Mouse (Mus musculus) urinary bladder, postnatal 4 days (tissue): ENCODE measurements around the gene Apba2.

Experiments
- DNase-seq, 2 experiments: peaks; one replicate each; pipeline ENCODE4 v3.0.0; 2021 to 2022; ENCODE audit warnings: low spot score in 2 of 2

Gene Apba2

DNA sequence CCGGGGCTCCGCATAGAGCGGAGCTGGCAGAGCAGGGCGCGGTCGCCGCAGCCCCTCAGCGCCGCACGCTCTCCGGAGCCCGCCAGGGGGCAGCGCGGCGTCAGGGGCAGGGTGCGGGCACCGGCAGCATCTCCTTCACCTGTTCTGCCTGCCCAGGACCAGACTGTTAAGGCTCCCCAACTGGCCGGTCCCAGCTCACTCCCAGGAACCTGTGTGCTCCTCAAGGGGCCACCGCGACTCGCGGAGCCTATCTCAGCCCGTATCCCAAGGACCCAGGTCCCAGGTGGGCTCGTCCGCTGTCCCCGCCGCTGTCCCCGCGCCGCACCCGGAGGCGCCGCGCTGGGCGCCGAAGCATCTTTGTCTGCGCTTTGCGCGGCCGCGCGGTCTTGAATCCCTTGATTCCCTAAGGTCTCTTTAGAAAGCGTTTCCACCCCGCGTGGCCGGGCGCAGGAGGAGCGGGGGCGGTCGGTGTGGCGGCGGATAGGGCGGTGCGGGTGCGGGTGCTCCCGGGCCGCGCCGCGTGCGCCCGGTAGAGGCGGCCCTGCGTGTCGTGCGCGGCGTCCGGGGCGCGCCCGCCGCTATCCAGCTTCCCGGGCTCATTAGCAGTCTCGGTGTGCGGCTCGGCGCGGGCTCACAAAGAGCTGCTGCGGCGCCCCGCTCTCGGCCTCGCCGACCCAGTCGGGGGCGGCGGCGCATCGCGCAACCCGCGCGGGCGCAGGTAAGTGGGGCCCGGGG lies at the start of gene Apba2:
Gene Apba2 (plus strand): TSS at position 171 of the 735 bp plus-strand sequence.
- DNase-seq, result no peak

DNA sequence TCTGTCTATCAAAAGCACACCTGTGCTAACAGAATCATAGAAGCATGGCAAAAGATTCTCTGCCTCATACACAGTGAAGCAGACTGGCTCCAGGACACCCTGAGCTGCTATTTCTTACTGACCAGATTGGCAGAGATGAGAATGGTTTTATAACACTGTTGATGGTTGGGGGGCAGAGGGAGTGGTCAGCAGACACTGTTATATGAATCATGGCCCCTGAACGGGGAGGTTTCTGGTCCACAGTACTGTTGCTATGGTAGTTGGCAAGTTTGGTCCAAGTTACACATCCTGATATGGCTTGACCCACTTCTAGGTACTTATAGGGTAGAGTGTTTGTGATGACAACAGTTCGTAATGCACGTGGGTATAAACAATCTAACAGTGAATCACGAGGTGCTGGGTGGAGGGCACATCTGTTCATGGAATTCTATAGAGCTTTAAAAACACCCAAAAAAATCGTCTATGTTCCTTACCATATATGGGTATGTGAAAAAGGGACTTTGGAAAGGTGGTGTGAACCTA lies 49.6 kb upstream of the Apba2 start:
- DNase-seq, result no peak

DNA sequence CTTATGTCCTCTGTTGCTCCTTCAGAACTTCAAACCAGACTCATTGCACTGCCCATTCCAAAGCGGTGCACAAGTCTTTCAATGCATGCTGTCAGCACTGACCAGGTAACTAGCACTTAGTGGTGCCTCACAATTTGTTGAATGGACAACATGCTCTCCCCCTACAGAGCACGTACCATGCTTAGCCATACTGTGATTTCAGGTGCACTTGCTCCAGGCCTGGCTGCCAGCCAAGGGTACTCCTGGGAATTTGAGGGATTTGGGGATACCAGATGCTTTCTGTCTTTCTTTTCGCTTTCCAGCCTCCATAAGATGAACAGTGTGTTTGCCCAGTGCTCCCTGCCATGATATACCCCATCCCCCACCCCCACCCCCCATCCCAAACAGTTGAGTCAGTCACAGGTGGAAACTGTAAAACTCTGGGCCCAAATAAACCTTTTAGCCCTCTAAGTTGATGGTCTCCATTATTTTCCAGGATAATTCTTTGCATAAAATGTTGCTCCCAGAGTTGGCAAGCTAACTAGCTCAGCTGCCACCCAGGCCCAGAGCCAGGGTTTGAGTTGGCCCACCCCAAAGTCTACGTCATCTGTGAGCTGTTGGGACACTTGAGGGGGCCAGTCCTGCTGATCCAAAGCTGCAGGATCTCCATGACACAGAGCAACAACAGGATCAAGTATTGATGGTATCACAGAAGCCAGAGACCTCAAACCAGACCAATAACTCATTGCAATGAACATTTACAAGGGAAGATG lies 48.9 kb upstream of the Apba2 start:
- DNase-seq, result no peak

DNA sequence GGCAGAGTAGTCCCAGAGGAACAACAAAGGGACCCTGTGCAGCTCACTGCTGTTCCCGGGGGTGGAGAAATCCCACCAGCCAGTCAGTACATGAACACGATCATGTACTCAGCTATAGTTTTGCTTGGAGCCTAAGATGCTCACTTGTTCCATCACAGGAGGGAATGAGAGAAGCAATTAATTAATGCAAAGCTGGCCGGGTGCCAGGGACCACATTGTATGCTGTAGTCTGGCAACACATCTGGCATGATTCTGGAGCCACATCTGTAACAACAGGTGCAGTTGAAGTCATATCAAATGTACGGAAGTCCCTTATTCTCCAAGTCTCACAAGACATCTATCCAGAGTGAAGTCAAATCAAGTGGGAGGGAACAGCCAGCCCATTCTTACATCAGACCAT lies 45.3 kb upstream of the Apba2 start:
- no peak for DNase-seq

DNA sequence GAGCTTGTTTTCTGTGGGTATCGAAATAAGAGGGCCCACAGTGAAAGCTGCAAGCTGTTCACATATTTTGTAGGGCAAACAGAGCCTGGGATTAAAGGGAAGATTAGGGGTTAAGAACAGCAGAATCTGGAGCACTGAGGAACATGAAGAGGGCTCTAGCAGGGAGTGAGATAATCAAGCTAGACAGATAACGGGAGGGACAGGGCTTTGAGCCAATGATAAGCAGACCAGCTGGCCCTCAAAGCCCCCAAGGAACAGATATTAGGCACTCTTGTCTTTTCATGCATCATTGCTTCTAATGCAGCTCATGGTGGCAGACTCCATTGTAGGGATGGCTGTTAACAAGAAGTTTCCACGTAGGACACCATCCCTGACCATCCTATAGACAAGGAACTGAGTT lies 44.8 kb upstream of the Apba2 start:
- DNase-seq, result no peak

DNA sequence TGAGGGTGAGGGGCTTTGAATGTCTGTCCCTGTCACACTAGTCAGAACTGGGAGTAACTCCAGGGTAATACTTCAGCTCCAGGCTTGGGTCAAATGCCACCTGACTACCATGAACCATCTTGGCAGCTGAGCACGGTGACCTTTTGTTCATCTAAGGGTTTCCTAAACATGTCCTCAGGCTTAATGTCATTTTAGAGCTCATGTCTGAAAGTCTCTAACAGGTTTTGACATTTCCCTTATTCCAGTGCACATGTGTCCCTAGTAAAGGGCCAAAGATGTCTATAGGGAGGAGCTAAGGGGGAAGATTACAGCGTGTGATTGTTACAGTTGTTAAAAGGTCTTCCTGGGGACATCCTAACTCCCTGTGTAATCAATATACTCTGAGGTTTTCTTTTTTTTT lies 43.7 kb upstream of the Apba2 start:
- DNase-seq, result no peak

DNA sequence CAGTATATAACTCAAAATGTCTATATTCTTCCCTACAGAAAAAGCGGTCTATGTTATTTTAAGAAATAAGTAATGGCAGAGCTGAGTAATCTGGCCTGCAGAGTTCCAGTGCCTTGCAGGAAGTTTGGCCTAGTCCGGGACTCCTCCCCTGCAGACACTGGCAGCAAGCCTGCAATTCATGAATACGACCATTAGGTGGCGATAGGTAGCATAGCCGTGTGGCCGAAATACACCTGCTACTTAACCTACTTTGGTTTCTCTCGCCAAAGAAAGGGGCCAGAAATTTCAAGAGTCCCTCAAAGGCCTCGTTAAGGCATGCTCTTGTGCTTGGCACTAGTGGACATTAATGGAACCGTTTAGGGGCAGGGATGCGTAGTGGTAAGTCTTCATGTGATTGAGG lies 4.1 kb upstream of the Apba2 start:
- no peak for DNase-seq

DNA sequence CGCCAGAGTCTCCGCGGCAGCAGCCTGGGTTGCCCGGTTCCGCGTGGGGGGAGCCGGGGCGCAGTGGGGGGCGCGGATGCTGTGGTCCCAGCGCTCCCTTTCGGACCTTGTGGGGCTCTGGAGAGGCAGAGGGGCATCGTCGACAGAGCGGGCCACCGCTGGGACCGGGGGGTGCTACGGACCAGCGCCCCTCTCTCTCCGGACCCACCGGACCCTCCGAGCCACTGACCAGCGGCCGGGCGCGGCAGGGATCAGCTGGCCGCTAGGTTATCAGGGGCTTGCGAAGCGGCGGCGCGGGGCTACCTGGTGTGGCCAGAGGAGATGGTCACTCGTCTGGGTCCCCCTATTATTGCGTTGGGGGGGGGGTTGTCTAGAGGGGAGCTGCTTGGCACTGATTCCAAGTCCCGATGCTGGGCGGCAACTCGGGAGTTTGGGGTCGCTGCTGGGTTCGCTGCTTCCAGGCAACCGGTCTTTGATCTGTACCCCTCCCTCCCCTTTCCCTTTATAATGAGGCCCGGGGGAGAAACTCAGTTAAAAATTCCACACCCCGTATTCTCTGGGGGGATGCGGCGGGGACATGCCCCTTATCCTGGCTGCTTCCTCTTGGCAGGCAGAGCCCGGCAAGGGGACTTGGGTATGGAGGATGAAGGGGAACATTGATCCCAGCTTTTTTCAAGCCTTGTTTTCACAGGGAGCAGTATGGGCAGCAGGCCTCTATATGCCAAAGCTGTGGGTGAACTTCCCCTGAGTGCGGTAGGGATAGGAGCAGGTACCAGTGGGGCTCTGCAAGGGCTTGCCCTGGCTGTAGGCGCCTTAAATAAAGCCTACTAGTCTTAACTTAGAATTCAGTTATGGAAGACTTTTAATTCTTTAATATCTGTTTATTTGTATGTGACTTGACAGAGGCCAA lies 1.0 kb downstream of the Apba2 start:
- DNase-seq, result no peak

DNA sequence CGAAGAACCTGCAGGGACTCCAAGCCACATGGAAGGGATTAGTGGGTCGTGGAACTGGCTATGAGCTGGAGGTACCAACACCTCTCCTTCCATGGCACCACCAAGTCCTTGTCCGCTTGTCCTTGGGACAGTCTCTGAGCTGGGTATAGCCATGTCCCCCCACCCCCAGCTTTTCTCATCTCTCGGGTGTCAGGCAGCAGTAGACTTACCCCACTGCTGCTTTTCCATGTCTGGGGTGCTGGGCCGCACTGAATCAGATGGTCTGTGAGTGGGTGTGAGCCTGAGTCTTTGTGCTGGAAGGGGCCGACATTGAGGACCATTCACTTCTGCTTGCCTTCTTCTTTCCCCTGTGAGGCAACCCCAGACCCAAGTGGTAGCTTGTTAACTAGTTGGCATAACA lies 2.1 kb downstream of the Apba2 start:
- no peak for DNase-seq

DNA sequence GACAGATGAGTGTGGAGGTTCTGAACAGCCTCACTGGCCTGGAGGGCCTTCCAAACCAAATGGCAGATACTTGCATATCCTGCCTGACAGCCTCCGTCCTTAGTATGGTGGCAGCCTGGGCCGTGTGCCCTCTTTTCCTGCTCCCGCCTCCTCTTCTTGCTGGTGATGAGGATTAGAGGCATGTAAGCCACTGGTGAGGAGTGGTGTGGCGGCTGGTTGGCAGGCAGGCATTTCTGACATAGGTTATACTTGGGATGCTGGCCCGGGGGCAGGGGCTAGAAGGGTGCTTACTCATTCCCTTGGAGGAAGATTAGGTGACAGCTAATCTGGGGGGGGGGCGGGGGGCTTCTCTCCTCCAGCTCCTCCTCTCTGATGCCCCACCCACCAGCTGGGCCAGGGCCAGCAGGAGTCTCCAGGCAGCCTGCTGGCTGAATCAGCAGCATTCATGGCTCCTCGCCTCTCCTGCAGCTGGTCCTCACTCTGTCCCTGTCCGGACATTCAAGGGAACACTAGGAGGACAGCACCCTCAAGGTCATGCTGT lies 3.3 kb downstream of the Apba2 start:
- DNase-seq, result no peak

DNA sequence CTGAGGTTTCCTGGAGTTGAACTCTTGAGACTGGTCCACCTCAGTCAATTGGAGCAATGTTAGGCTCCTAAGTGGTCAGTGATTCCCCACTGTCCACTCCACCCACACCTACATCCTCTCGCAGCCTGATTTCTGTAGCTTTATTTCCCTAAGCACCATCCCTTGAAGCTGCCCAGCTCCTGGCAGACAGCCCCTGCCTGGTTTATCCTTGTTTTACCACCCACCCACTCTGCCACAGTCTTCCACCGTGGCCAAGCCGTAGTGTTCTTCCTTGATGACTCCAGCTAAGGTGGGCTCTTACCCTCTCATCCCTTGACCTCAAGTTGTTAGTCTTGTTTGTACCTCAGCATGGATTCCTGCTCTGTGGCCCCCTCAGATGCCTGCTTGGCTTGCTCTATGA lies 4.1 kb downstream of the Apba2 start:
- DNase-seq, result no peak

DNA sequence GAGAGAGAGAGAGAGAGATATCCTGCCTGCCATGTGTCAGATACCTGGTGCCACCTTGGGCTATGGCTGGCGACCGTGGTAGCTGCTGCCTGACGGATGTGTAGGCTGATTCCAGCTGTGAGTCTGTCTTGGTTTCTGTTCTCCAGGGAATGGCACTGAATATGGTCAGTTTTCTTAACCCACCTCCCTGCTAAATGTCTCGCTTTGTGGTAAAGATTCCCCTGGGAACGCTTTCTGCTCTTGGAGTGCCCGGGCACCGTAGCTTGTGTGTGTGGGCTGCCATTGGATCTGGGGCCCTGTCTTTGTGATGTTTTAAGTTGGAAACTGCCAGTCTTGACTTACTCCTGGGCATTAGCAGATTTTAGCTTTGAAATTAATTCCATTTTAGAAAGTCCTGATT lies 7.3 kb downstream of the Apba2 start:
- DNase-seq, result no peak

DNA sequence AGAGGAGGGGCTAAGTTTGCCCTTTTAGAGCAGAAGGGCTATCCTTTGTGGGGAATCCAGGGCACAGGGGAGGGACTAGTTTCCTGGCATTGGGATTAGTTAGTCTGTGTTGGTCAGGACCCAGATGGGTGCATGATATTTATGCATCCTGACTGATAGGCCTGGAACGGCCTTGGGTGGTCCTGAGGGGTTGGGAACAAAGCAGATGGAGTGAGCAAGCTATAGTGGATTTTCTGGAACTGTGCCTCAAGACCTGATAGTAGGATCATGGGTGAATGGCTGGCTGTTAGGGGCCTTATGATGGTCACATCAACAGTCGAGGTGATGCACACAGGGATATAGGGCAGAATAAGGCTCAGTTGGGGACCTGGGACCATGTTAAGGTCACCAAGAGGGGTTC lies 8.4 kb downstream of the Apba2 start:
- DNase-seq, result no peak

DNA sequence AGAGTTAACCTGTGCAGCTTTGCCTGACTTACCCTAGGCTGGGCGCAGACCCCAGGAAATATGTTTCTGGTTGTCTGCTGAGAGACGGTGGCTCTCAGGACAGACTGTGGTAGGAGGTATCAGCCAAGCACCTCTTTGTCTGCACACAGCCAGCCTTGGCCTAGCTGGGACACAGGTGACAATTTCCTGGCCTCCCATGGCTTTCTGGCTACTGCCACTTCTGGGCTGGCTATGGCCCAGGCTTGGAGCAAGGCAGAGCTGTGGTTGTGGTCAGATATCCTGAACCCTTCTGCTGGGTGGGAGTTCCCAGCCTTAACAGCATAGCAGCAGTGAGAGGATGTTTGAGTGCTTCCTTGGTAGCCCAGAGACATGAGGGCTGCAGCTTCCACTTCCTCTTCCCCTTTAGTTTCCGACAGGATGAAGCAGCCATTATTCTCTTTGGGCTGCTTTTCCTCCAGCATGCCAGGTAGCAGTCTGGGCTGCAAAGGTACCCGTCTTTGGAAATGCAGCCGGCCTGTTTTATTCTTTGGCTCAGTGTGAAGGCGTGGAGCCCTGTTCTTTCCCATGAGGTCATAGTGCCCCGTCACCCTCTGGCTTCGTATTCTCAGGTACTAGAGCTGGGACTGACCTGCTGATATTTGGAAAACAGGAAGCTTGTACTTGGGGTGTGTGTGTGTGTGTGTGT lies 9.2 kb downstream of the Apba2 start:
- DNase-seq, result no peak

DNA sequence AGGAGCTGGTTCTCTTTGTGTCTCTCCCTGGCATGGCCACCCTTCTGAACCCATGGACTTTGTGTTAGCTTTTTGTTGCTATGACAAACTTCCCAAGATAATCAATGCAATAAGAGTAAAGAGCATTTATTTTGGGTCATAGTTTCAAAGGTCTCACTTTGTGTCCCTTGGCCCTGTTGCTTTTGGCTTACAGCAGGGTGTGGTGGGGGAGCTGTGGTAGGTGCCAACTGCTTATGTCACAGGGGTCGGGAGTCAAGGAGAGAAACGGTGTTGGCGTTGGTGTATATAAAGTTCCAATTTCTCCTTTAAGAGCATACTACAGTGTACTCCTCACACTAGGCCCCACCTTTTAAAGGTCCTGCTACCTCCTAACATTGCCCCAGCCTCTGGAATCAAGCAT lies 12.1 kb downstream of the Apba2 start:
- no peak for DNase-seq

DNA sequence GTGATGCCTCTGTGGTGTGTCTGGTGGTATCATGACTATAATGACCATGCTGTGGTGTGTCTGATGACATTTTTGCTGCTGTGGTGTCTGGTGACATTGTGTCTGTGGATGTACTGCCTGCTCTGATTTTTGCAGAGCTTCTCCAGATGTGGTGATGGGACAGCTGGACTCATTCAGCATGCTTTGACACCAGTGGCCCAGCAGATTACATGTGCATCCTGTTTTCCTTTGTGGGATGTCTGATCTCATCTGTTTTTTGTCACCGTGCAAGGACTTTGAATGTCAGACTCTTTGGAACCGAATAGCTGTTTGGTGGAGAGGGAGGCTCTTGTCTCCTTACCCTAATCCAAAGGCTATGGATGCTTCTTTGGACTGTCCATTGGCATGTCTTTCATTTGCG lies 13.8 kb downstream of the Apba2 start:
- DNase-seq, result no peak

DNA sequence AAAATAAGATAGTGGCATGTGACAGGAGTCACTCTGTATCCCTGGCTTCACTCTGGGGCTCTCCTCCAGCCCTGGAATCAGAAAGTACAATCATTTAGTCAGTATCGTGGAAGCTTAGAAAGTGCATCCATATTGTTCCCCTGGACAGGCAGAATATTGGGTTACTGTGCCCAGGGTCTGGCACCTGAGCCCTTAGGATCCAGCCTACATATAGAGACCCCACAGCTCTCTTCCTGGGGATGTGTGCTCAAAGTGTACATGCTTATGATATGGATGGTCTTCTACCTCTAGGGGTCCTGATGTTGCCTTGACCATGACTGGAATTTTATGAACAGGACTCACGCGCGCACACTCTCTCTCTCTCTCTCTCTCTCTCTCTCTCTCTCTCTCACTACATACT lies 14.4 kb downstream of the Apba2 start:
- no peak for DNase-seq

DNA sequence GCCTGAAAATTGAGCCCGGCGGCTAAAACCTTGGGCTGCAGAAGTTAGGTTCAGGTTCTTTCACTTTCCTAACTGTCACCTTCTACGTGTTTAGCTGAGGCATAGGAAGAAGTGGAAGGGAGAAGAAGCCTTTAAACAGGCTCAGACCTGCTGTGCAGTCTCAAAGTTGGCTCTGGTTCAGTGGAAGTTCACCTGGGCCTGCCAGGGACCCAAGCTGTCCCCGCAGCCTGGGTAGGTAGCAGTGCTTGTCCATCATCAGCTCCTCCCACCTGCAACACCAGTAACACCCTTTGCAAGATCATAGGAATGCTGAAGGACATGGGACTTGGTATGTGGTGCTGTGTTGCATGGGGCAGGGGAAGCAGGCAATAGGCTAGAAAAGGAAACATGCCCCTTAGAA lies 17.6 kb downstream of the Apba2 start:
- DNase-seq, result no peak

DNA sequence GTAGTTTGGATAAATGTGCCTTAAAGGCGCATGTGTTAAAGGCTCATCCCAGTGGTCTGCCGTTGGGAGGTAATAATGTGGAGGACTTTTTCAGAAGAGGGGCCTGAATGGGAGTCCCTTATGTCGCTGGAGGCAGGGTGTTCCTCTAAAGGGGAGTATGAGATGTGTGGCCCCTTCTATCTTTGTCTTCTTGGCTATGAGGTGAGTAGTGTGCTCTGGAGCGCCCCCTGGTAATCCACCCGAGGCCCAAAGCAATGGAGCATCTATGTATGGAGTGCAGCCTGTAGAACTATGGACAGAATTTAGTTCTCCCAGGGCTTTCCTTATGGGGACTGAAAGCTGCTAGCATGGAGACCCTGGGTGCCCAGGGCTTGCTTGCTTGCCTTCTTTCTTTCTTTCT lies 18.0 kb downstream of the Apba2 start:
- no peak for DNase-seq

DNA sequence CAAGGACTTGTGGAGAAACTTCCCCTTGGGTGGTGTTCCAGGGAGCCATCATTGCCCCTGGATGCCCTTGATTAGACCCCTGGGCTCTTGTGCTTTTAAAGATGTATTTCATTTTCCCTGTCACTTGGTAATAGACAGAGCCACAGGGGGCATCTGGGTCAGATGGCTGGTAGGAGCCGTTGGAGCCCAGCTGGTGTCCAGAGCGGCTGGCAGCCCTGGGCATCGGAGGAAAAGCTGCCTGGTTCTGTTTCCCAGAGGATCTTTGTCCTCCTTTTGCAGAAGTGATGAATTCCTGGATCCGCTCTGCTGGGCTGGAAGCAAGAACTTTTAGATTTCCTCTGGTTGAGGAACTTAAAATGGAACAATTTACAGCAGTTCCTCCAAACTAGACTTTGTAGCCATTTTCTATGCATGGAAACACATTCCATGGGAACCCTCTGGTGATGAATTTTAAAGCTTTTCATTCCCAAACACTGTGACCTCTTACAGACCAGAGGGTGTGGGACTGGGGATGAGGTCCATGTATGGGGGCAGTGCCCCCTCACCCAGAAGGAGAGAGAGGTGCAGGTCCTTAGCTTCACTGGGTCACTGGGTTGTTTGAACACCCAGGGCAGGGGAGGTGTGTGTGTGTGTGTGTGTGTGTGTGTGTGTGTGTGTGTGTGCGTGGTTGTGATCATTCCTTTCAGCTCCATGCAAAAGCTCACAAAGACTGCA lies 20.3 kb downstream of the Apba2 start:
- no peak for DNase-seq

DNA sequence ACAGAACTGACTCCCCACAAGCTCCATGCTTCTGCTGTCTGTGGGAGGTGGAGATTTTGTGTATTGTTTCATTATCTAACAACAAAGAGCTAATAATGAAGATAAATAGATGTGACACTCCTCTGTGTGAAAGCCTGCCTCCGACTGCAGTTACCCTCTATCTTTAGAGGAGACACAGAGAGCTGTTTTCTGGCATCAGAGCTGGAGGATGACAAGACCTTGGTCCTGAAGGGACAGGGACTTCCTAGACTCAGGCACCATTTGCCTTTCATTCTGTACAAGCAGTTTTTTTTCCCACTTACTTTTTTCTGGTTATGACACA lies 20.9 kb downstream of the Apba2 start:
- no peak for DNase-seq
